Mouse (Mus musculus): ENCODE data around the gene Phykpl. TPM values are rescaled to one million over a fixed set of nuclear protein-coding genes. Genes with fewer than 3 reads are reported as not detected.

Phykpl gene
- polyA plus RNA-seq, 1 experiment = 8.1 TPM

- no peaks in the 10 kb centered on the region for H3K27me3 ChIP-seq (ENCODE audit: control insufficient read depth, insufficient read depth, low read length, poor library complexity, severe bottlenecking)
- H3K36me3 ChIP-seq (ENCODE audit: control insufficient read depth, insufficient read depth, low read length, poor library complexity, severe bottlenecking) = no peaks in the 10 kb centered on the region
- H3K9ac ChIP-seq (ENCODE audit: low read depth, poor library complexity, severe bottlenecking) = no peak overlapping the region
- H3K27ac ChIP-seq (ENCODE audit: insufficient read depth, low read length) = no peak overlapping the region
- H3K4me3 ChIP-seq (ENCODE audit: low read depth, low read length) = no peak overlapping the region
- no peaks in the 10 kb centered on the region for H3K4me1 ChIP-seq (ENCODE audit: control insufficient read depth, insufficient read depth, low read length)
- no peaks in the 10 kb centered on the region for H3K9me3 ChIP-seq (replicated peaks; ENCODE audit: control insufficient read depth, insufficient read depth, low read length, poor library complexity, severe bottlenecking)
- no peak for TF ChIP-seq CTCF (IDR thresholded peaks at IDR 0.05; ENCODE audit: low read depth, low read length)
- TF ChIP-seq POLR2A (IDR thresholded peaks at IDR 0.05; ENCODE audit: insufficient read depth, low read length) = no peak
- TF ChIP-seq EP300 (IDR thresholded peaks at IDR 0.05; ENCODE audit: insufficient read depth, low read depth, low read length) = no peak
Observed at GRCm38 (mm10) chr11:51555066-51555465, 29.5 kb upstream of the Phykpl start.

GRCm38 (mm10) chr11:51563276-51563675 is 21.3 kb upstream of the Phykpl start:
- no peaks in the 10 kb centered on the region for H3K36me3 ChIP-seq (ENCODE audit: control insufficient read depth, insufficient read depth, low read length, poor library complexity, severe bottlenecking)
- H3K4me3 ChIP-seq (ENCODE audit: low read depth, low read length) = no peak overlapping the region
- no peak overlapping the region for H3K9ac ChIP-seq (ENCODE audit: low read depth, poor library complexity, severe bottlenecking)
- no peaks in the 10 kb centered on the region for H3K4me1 ChIP-seq (ENCODE audit: control insufficient read depth, insufficient read depth, low read length)
- H3K27ac ChIP-seq (ENCODE audit: insufficient read depth, low read length) = no peak overlapping the region
- H3K9me3 ChIP-seq (replicated peaks; ENCODE audit: control insufficient read depth, insufficient read depth, low read length, poor library complexity, severe bottlenecking) = no peaks in the 10 kb centered on the region
- TF ChIP-seq EP300 (IDR thresholded peaks at IDR 0.05; ENCODE audit: insufficient read depth, low read depth, low read length) (no peak), CTCF (IDR thresholded peaks at IDR 0.05; ENCODE audit: low read depth, low read length) (no peak), POLR2A (IDR thresholded peaks at IDR 0.05; ENCODE audit: insufficient read depth, low read length) (no peak)
- no peaks in the 10 kb centered on the region for H3K27me3 ChIP-seq (ENCODE audit: control insufficient read depth, insufficient read depth, low read length, poor library complexity, severe bottlenecking)

GRCm38 (mm10) chr11:51565062-51565461 is 19.5 kb upstream of the Phykpl start:
- Histone ChIP-seq H3K27ac (ENCODE audit: insufficient read depth, low read length) (no peak overlapping the region), H3K27me3 (ENCODE audit: control insufficient read depth, insufficient read depth, low read length, poor library complexity, severe bottlenecking) (no peaks in the 10 kb centered on the region), H3K9ac (ENCODE audit: low read depth, poor library complexity, severe bottlenecking) (no peak overlapping the region), H3K4me1 (ENCODE audit: control insufficient read depth, insufficient read depth, low read length) (no peaks in the 10 kb centered on the region), H3K9me3 (replicated peaks; ENCODE audit: control insufficient read depth, insufficient read depth, low read length, poor library complexity, severe bottlenecking) (no peaks in the 10 kb centered on the region), H3K4me3 (ENCODE audit: low read depth, low read length) (no peak overlapping the region), H3K36me3 (ENCODE audit: control insufficient read depth, insufficient read depth, low read length, poor library complexity, severe bottlenecking) (no peaks in the 10 kb centered on the region)
- TF ChIP-seq EP300 (IDR thresholded peaks at IDR 0.05; ENCODE audit: insufficient read depth, low read depth, low read length) (no peak), POLR2A (IDR thresholded peaks at IDR 0.05; ENCODE audit: insufficient read depth, low read length) (no peak), CTCF (IDR thresholded peaks at IDR 0.05; ENCODE audit: low read depth, low read length) (no peak)

GRCm38 (mm10) chr11:51565951-51566350 is 18.6 kb upstream of the Phykpl start:
- Histone ChIP-seq H3K36me3 (ENCODE audit: control insufficient read depth, insufficient read depth, low read length, poor library complexity, severe bottlenecking) (no peaks in the 10 kb centered on the region), H3K9me3 (replicated peaks; ENCODE audit: control insufficient read depth, insufficient read depth, low read length, poor library complexity, severe bottlenecking) (no peaks in the 10 kb centered on the region), H3K27ac (ENCODE audit: insufficient read depth, low read length) (no peak overlapping the region), H3K27me3 (ENCODE audit: control insufficient read depth, insufficient read depth, low read length, poor library complexity, severe bottlenecking) (no peaks in the 10 kb centered on the region), H3K9ac (ENCODE audit: low read depth, poor library complexity, severe bottlenecking) (no peak overlapping the region), H3K4me1 (ENCODE audit: control insufficient read depth, insufficient read depth, low read length) (no peaks in the 10 kb centered on the region), H3K4me3 (ENCODE audit: low read depth, low read length) (no peak overlapping the region)
- TF ChIP-seq POLR2A (IDR thresholded peaks at IDR 0.05; ENCODE audit: insufficient read depth, low read length) (no peak), CTCF (IDR thresholded peaks at IDR 0.05; ENCODE audit: low read depth, low read length) (peak; percentile 57)

- no peaks in the 10 kb centered on the region for H3K36me3 ChIP-seq (ENCODE audit: control insufficient read depth, insufficient read depth, low read length, poor library complexity, severe bottlenecking)
- H3K9ac ChIP-seq (ENCODE audit: low read depth, poor library complexity, severe bottlenecking) = no peak overlapping the region
- TF ChIP-seq POLR2A (IDR thresholded peaks at IDR 0.05; ENCODE audit: insufficient read depth, low read length) = no peak
- TF ChIP-seq CTCF (IDR thresholded peaks at IDR 0.05; ENCODE audit: low read depth, low read length) = no peak
- no peak for TF ChIP-seq EP300 (IDR thresholded peaks at IDR 0.05; ENCODE audit: insufficient read depth, low read depth, low read length)
- no peaks in the 10 kb centered on the region for H3K9me3 ChIP-seq (replicated peaks; ENCODE audit: control insufficient read depth, insufficient read depth, low read length, poor library complexity, severe bottlenecking)
- H3K27me3 ChIP-seq (ENCODE audit: control insufficient read depth, insufficient read depth, low read length, poor library complexity, severe bottlenecking) = no peaks in the 10 kb centered on the region
- H3K4me3 ChIP-seq (ENCODE audit: low read depth, low read length) = no peak overlapping the region
- H3K27ac ChIP-seq (ENCODE audit: insufficient read depth, low read length) = no peak overlapping the region
- H3K4me1 ChIP-seq (ENCODE audit: control insufficient read depth, insufficient read depth, low read length) = no peaks in the 10 kb centered on the region
Observed at GRCm38 (mm10) chr11:51568801-51569200, 15.8 kb upstream of the Phykpl start.

- TF ChIP-seq EP300 (IDR thresholded peaks at IDR 0.05; ENCODE audit: insufficient read depth, low read depth, low read length) (no peak), CTCF (IDR thresholded peaks at IDR 0.05; ENCODE audit: low read depth, low read length) (no peak), POLR2A (IDR thresholded peaks at IDR 0.05; ENCODE audit: insufficient read depth, low read length) (no peak)
- no peaks in the 10 kb centered on the region for H3K27me3 ChIP-seq (ENCODE audit: control insufficient read depth, insufficient read depth, low read length, poor library complexity, severe bottlenecking)
Observed at GRCm38 (mm10) chr11:51576454-51576853, 8.1 kb upstream of the Phykpl start.

More at GRCm38 (mm10) chr11:51576454-51576853, 8.1 kb upstream of the Phykpl start:
- Histone ChIP-seq H3K4me3 (ENCODE audit: low read depth, low read length) (no peak overlapping the region), H3K9me3 (replicated peaks; ENCODE audit: control insufficient read depth, insufficient read depth, low read length, poor library complexity, severe bottlenecking) (no peaks in the 10 kb centered on the region), H3K4me1 (ENCODE audit: control insufficient read depth, insufficient read depth, low read length) (no peaks in the 10 kb centered on the region), H3K27ac (ENCODE audit: insufficient read depth, low read length) (no peak overlapping the region), H3K9ac (ENCODE audit: low read depth, poor library complexity, severe bottlenecking) (no peak overlapping the region), H3K36me3 (ENCODE audit: control insufficient read depth, insufficient read depth, low read length, poor library complexity, severe bottlenecking) (no peaks in the 10 kb centered on the region)
